Mouse (Mus musculus) CH12F3 (cell line): ENCODE results near the gene Opn4.

Experiments
- in situ Hi-C: fragments of 300-500 bp; cut with MboI; formaldehyde crosslinking; loops from 2 replicates; pipeline ENCODE4 v1.14.3; 2020; ENCODE audit warnings: low sequenced_read_pairs

The Opn4 gene

GRCm38 (mm10) chr14:34599941-34600340 is at the start of gene Opn4:
TSS of gene Opn4 (minus strand) at chr14:34600142.
- in situ Hi-C loops = loop anchor here (25.0 kb wide), 1 partner anchor 362 kb away; no protein-coding TSS in a partner anchor

GRCm38 (mm10) chr14:34647870-34648475 is 48.0 kb upstream of the Opn4 start:
- in situ Hi-C loops = no loop called here

GRCm38 (mm10) chr14:34644140-34644539 is 44.2 kb upstream of the Opn4 start:
- in situ Hi-C loops = no loop called here

GRCm38 (mm10) chr14:34635721-34636120 is 35.8 kb upstream of the Opn4 start:
- in situ Hi-C loops = no loop called here

- in situ Hi-C loops = no loop called here
These were observed 35.2 kb upstream of the Opn4 start for GRCm38 (mm10) chr14:34635192-34635591.

GRCm38 (mm10) chr14:34632722-34633448 is 32.9 kb upstream of the Opn4 start:
- in situ Hi-C loops = no loop called here

- in situ Hi-C loops = no loop called here
These were observed 26.9 kb upstream of the Opn4 start for GRCm38 (mm10) chr14:34626824-34627223.

GRCm38 (mm10) chr14:34623531-34624210 is 23.7 kb upstream of the Opn4 start:
- in situ Hi-C loops = loop anchor here (5.0 to 25.0 kb wide), 2 partner anchors 154 to 339 kb away; no protein-coding TSS in a partner anchor

- in situ Hi-C loops = loop anchor here (5.0 to 25.0 kb wide), 2 partner anchors 154 to 339 kb away; no protein-coding TSS in a partner anchor
These were observed 23.1 kb upstream of the Opn4 start for GRCm38 (mm10) chr14:34623074-34623473.

- in situ Hi-C loops = loop anchor here (5.0 to 25.0 kb wide), 2 partner anchors 157 to 342 kb away; no protein-coding TSS in a partner anchor
These were observed 20.9 kb upstream of the Opn4 start for GRCm38 (mm10) chr14:34620611-34621376.

- in situ Hi-C loops = loop anchor here (25.0 kb wide), 1 partner anchor 343 kb away; no protein-coding TSS in a partner anchor
These were observed 18.9 kb upstream of the Opn4 start for GRCm38 (mm10) chr14:34618808-34619207.

GRCm38 (mm10) chr14:34616821-34617220 is 16.9 kb upstream of the Opn4 start:
- in situ Hi-C loops = loop anchor here (25.0 kb wide), 1 partner anchor 345 kb away; no protein-coding TSS in a partner anchor

GRCm38 (mm10) chr14:34615625-34616024 is 15.7 kb upstream of the Opn4 start:
- in situ Hi-C loops = loop anchor here (25.0 kb wide), 1 partner anchor 347 kb away; no protein-coding TSS in a partner anchor

GRCm38 (mm10) chr14:34615082-34615481 is 15.1 kb upstream of the Opn4 start:
- in situ Hi-C loops = loop anchor here (25.0 kb wide), 1 partner anchor 347 kb away; no protein-coding TSS in a partner anchor

- in situ Hi-C loops = loop anchor here (25.0 kb wide), 1 partner anchor 348 kb away; no protein-coding TSS in a partner anchor
These were observed 14.6 kb upstream of the Opn4 start for GRCm38 (mm10) chr14:34614551-34614950.

GRCm38 (mm10) chr14:34613523-34613922 is 13.6 kb upstream of the Opn4 start:
- in situ Hi-C loops = loop anchor here (25.0 kb wide), 1 partner anchor 349 kb away; no protein-coding TSS in a partner anchor

GRCm38 (mm10) chr14:34612222-34612621 is 12.3 kb upstream of the Opn4 start:
- in situ Hi-C loops = loop anchor here (25.0 kb wide), 1 partner anchor 350 kb away; no protein-coding TSS in a partner anchor

- in situ Hi-C loops = loop anchor here (25.0 kb wide), 1 partner anchor 351 kb away; no protein-coding TSS in a partner anchor
These were observed 11.6 kb upstream of the Opn4 start for GRCm38 (mm10) chr14:34611591-34611990.

GRCm38 (mm10) chr14:34601910-34602309 is 2.0 kb upstream of the Opn4 start:
- in situ Hi-C loops = loop anchor here (25.0 kb wide), 1 partner anchor 360 kb away; no protein-coding TSS in a partner anchor
